Mouse (Mus musculus) limb, embryonic 14.5 days (tissue): Measurements from ENCODE around the gene Med26. TPM values are rescaled to one million over a fixed set of nuclear protein-coding genes. Genes with fewer than 3 reads are reported as not detected.

ENCODE experiments used
- ATAC-seq: fragments of 200-750 bp; cut with Nextera tagmentation; 2 replicates; pipeline ENCODE4 v1.8.0; 2017; ENCODE audit warnings: low read depth, moderate number of reproducible peaks, moderate TSS enrichment; ENCODE audit not compliant: low FRiP score
- DNase-seq: peaks from one replicate; pipeline ENCODE4 v3.0.0-alpha.2; 2015; ENCODE audit warnings: low spot score
- H3K27ac ChIP-seq: fragments of 300-500 bp; sonication (generic); replicated peaks from 2 replicates; pipeline ENCODE4 v1.5.1; 2014; ENCODE audit warnings: low read depth, mild to moderate bottlenecking, low read length, moderate library complexity, mixed read lengths
- H3K27me3 ChIP-seq: fragments of 300-500 bp; sonication (generic); 2 replicates; pipeline ENCODE4 v1.6.1; 2014; ENCODE audit warnings: low read length, mixed read lengths; ENCODE audit not compliant: control insufficient read depth, insufficient read depth
- H3K36me3 ChIP-seq: fragments of 300-500 bp; sonication (generic); 2 replicates; pipeline ENCODE4 v1.6.1; 2014; ENCODE audit warnings: mild to moderate bottlenecking, low read length, moderate library complexity, mixed read lengths; ENCODE audit not compliant: control insufficient read depth, insufficient read depth
- H3K4me1 ChIP-seq: fragments of 300-500 bp; sonication (generic); 2 replicates; pipeline ENCODE4 v1.6.1; 2014; ENCODE audit warnings: antibody characterized with exemption, low read length, mixed read lengths; ENCODE audit not compliant: control insufficient read depth, insufficient read depth
- H3K4me2 ChIP-seq: fragments of 300-500 bp; sonication (generic); replicated peaks from 2 replicates; pipeline ENCODE4 v1.6.1; 2014; ENCODE audit warnings: low read depth, mild to moderate bottlenecking, low read length, moderate library complexity; ENCODE audit not compliant: severe bottlenecking
- H3K4me3 ChIP-seq: fragments of 300-500 bp; sonication (generic); replicated peaks from 2 replicates; pipeline ENCODE4 v1.5.1; 2014; ENCODE audit warnings: low read length
- H3K9ac ChIP-seq: fragments of 300-500 bp; sonication (generic); 2 replicates; pipeline ENCODE4 v1.6.1; 2014; ENCODE audit warnings: mild to moderate bottlenecking, low read depth, low read length, moderate library complexity; ENCODE audit not compliant: severe bottlenecking
- H3K9me3 ChIP-seq: fragments of 300-500 bp; sonication (generic); 2 replicates; pipeline ENCODE4 v1.6.1; 2016; ENCODE audit warnings: low read length; ENCODE audit not compliant: control insufficient read depth
- POLR2A ChIP-seq: fragments of 200-500 bp; IDR thresholded peaks from 2 replicates; pipeline ENCODE4 v1.8.0; 2012; ENCODE audit warnings: inconsistent platforms, mild to moderate bottlenecking, moderate library complexity, borderline replicate concordance; ENCODE audit not compliant: insufficient read depth, insufficient read length; ENCODE audit errors: extremely low read depth
- WGBS: fragments of 180-500 bp; shearing (Covaris S2); extraction: QIAGEN DNeasy Blood & Tissue Kit; methylation state at CpG from one replicate; pipeline ENCODE4 v1.1.7; 2014; 5-methylcytosine and 5-hydroxymethylcytosine counted together
- polyA plus RNA-seq, 2 experiments: library from polyadenylated mRNA; depleted of rRNA in 1 of 2; stranded (reverse) in 1 of 2; unstranded in 1 of 2; fragments of >200 nt; fragmentation: Nextera tagmentation in 1 of 2; extraction: Ambion mirVana in 1 of 2; gene quantifications; 2 replicates each; pipeline versions ENCODE4 v1.2.1 to v1.2.3; 2012 to 2014

The Med26 gene
- polyA plus RNA-seq (2012; rRNA removed) (17.0 and 24.6 TPM in 2 replicates), polyA plus RNA-seq (2014; fragmentation: Nextera tagmentation; extraction: Ambion mirVana) (16.4 and 18.3 TPM in 2 replicates)

GRCm38 (mm10) chr8:72547802-72548643, at the start of gene Med26:
TSS of gene Med26 (minus strand) at chr8:72548270.
- Histone ChIP-seq H3K9ac (peak within 1 kb of the TSS; percentile 98), H3K27me3 (no peaks in the 10 kb centered on the region), H3K9me3 (no peaks in the 10 kb centered on the region), H3K27ac (peak within 1 kb of the TSS; percentile 91), H3K36me3 (0 out of 2 replicates have a peak, but pooled peaks cover 3% of the 10 kb centered on the region), H3K4me1 (peaks cover 16% of the 10 kb centered on the region; the same call in 1 of the 2 replicates), H3K4me3 (peak within 1 kb of the TSS; percentile 96), H3K4me2 (peak within 1 kb of the TSS; percentile 91)
- TF ChIP-seq POLR2A = 0 out of 2 replicates have a peak, but pooled peaks have one; percentile 27
- DNase-seq (peak; percentile 100), ATAC-seq (peak; percentile 97)
- WGBS = 2% methylated on average over 60 of the region's 92 CpGs

GRCm38 (mm10) chr8:72590198-72590597, 42.1 kb upstream of the Med26 start:
- no peaks in the 10 kb centered on the region for H3K36me3 ChIP-seq

GRCm38 (mm10) chr8:72589286-72589685, 41.2 kb upstream of the Med26 start:
- H3K27ac ChIP-seq = no peak overlapping the region
- no peak overlapping the region for H3K9ac ChIP-seq
- 57% methylated on average over 7 of the region's 7 CpGs for WGBS
- ATAC-seq (no peak), DNase-seq (no peak)
- H3K36me3 ChIP-seq = no peaks in the 10 kb centered on the region
- no peaks in the 10 kb centered on the region for H3K9me3 ChIP-seq
- H3K4me1 ChIP-seq = no peaks in the 10 kb centered on the region
- no peak for TF ChIP-seq POLR2A
- H3K27me3 ChIP-seq = no peaks in the 10 kb centered on the region
- no peak overlapping the region for H3K4me2 ChIP-seq
- H3K4me3 ChIP-seq = no peak overlapping the region

More at GRCm38 (mm10) chr8:72590198-72590597, 42.1 kb upstream of the Med26 start:
- DNase-seq = no peak
- TF ChIP-seq POLR2A = no peak
- Histone ChIP-seq H3K27ac (no peak overlapping the region), H3K4me3 (no peak overlapping the region), H3K27me3 (no peaks in the 10 kb centered on the region), H3K9ac (no peak overlapping the region), H3K9me3 (no peaks in the 10 kb centered on the region), H3K4me2 (no peak overlapping the region), H3K4me1 (no peaks in the 10 kb centered on the region)
- ATAC-seq = no peak
- 52% methylated on average over 2 of the region's 2 CpGs for whole genome bisulfite sequencing

- no peak overlapping the region for H3K4me3 ChIP-seq
- no peak for ATAC-seq
- no peak overlapping the region for H3K27ac ChIP-seq
- no peaks in the 10 kb centered on the region for H3K9me3 ChIP-seq
- no peak for TF ChIP-seq POLR2A
- no peaks in the 10 kb centered on the region for H3K36me3 ChIP-seq
- whole genome bisulfite sequencing = 89% methylated on average over 10 of the region's 10 CpGs
- no peaks in the 10 kb centered on the region for H3K27me3 ChIP-seq
- DNase-seq = no peak
- no peak overlapping the region for H3K9ac ChIP-seq
- H3K4me1 ChIP-seq = no peaks in the 10 kb centered on the region
- no peak overlapping the region for H3K4me2 ChIP-seq
Measured at GRCm38 (mm10) chr8:72588865-72589264, 40.8 kb upstream of the Med26 start.

GRCm38 (mm10) chr8:72587806-72588205, 39.7 kb upstream of the Med26 start:
- no peak overlapping the region for H3K4me3 ChIP-seq
- DNase-seq (no peak), ATAC-seq (peak; percentile 49; the same call in 1 of the 2 replicates)
- no peaks in the 10 kb centered on the region for H3K27me3 ChIP-seq
- no peaks in the 10 kb centered on the region for H3K4me1 ChIP-seq
- H3K9ac ChIP-seq = no peak overlapping the region
- H3K36me3 ChIP-seq = no peaks in the 10 kb centered on the region
- 63% methylated on average over 6 of the region's 6 CpGs for WGBS
- H3K4me2 ChIP-seq = no peak overlapping the region
- no peaks in the 10 kb centered on the region for H3K9me3 ChIP-seq
- TF ChIP-seq POLR2A = no peak
- H3K27ac ChIP-seq = no peak overlapping the region
